Mouse (Mus musculus): ENCODE measurements around the gene Tcaf2. TPM values are rescaled to one million over a fixed set of nuclear protein-coding genes. Genes with fewer than 3 reads are reported as not detected.

The Tcaf2 gene
- polyA plus RNA-seq, 1 experiment = 1.2 TPM

DNA sequence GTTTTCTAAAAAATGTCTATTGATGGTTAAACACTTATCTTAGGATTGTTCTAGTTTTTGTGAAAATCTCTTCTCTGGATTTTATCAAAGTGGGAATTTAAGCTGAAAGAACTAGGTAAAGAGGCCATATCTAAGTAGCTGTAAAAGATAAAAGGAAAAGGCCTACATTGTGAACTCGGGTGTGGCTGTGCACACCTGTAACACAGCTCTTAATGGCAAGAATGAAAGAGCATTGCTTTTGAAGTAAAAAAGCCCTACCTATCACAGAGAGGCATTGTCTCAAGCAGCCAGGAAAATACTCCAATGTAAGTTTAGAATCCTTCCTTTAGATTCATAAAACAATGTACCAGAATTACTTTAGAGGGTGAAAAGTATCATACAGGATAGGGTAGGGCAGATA lies 26.7 kb upstream of the Tcaf2 start:
- Histone ChIP-seq H3K4me1 (ENCODE audit: control insufficient read depth, insufficient read depth, low read length) (no peaks in the 10 kb centered on the region), H3K27ac (ENCODE audit: insufficient read depth, low read depth, low read length) (no peak overlapping the region), H3K36me3 (ENCODE audit: control insufficient read depth, insufficient read depth, low read length) (peaks cover 3% of the 10 kb centered on the region), H3K27me3 (replicated peaks; ENCODE audit: control insufficient read depth, insufficient read depth, low read length) (no peaks in the 10 kb centered on the region), H3K4me3 (ENCODE audit: insufficient read depth, low read depth, low read length) (no peak overlapping the region)
- no peak for DNase-seq
- 80% methylated on average over 1 of the region's 1 CpGs for WGBS
- TF ChIP-seq POLR2A (IDR thresholded peaks at IDR 0.05; ENCODE audit: low read depth, low read length) = no peak
- TF ChIP-seq CTCF (conservative IDR thresholded peaks at IDR 0.05; ENCODE audit: insufficient read depth, insufficient read length, low read depth, low read length) = no peak

DNA sequence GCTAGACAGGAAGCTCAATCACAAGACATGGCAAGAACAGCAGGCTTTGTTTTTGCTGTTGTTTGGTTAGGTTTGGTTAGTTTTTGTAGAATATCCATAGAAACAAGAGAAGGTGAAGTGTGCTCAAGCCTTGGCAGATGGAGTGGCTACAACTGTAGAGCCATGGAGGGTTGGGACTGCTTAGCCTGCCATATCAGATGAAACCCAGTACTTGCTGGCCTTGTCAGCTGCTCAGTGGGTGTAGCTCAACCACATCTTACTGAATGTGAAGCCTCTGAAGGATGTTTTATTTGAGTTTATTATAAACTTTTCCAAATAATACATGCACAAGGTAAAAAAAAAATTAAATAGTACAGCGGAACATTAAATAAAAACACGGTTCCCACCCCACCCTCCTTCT lies 22.7 kb upstream of the Tcaf2 start:
- no peak for DNase-seq
- Histone ChIP-seq H3K36me3 (ENCODE audit: control insufficient read depth, insufficient read depth, low read length) (no peaks in the 10 kb centered on the region), H3K4me1 (ENCODE audit: control insufficient read depth, insufficient read depth, low read length) (no peaks in the 10 kb centered on the region), H3K27me3 (replicated peaks; ENCODE audit: control insufficient read depth, insufficient read depth, low read length) (no peaks in the 10 kb centered on the region), H3K27ac (ENCODE audit: insufficient read depth, low read depth, low read length) (no peak overlapping the region), H3K4me3 (ENCODE audit: insufficient read depth, low read depth, low read length) (no peak overlapping the region)
- TF ChIP-seq POLR2A (IDR thresholded peaks at IDR 0.05; ENCODE audit: low read depth, low read length) (no peak), CTCF (conservative IDR thresholded peaks at IDR 0.05; ENCODE audit: insufficient read depth, insufficient read length, low read depth, low read length) (no peak)
- WGBS = 97% methylated on average over 2 of the region's 2 CpGs

DNA sequence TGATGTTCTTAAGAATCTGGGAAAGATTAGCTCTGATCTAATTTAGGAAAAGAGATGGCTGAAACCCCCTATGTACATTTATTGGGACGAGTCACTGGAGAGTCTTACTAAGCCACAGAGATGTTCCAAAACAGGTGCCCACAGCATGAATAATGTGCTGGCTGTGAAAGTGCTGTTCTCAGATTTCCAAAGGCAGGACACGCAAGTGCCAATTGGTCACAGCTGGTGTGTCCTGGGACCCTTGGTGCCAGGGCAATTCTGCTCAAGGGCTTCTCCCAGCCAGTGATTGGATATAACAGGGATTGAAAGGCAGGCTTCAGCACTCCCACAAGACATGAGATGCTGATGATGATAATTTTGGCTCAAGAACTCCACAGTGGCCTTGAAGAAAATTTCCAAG lies 16.7 kb upstream of the Tcaf2 start:
- Histone ChIP-seq H3K27me3 (replicated peaks; ENCODE audit: control insufficient read depth, insufficient read depth, low read length) (no peaks in the 10 kb centered on the region), H3K36me3 (ENCODE audit: control insufficient read depth, insufficient read depth, low read length) (no peaks in the 10 kb centered on the region), H3K27ac (ENCODE audit: insufficient read depth, low read depth, low read length) (no peak overlapping the region), H3K4me1 (ENCODE audit: control insufficient read depth, insufficient read depth, low read length) (no peaks in the 10 kb centered on the region), H3K4me3 (ENCODE audit: insufficient read depth, low read depth, low read length) (no peak overlapping the region)
- no peak for DNase-seq
- WGBS = 32% methylated on average over 2 of the region's 2 CpGs
- no peak for TF ChIP-seq POLR2A (IDR thresholded peaks at IDR 0.05; ENCODE audit: low read depth, low read length)
- no peak for TF ChIP-seq CTCF (conservative IDR thresholded peaks at IDR 0.05; ENCODE audit: insufficient read depth, insufficient read length, low read depth, low read length)

DNA sequence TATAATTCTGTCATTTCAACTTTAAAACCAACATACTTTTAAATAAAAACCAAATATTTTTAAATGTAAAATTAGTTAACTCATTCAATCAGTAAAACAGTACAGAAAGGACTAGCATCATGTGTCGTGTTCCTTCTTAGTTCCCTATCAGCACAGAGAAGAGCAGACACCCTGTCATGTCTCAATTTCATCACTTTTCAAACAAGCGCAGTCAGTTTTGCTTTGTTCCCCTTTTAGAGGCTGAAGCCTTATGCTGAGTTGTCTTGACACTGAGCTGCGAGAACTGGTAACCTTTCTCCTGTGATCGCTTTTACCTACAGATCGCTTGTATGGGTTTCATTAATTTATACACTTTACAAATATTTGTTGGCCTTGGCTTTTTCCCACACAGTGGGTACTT lies 10.7 kb downstream of the Tcaf2 start:
- Histone ChIP-seq H3K27ac (ENCODE audit: insufficient read depth, low read depth, low read length) (no peak overlapping the region), H3K4me3 (ENCODE audit: insufficient read depth, low read depth, low read length) (no peak overlapping the region), H3K4me1 (ENCODE audit: control insufficient read depth, insufficient read depth, low read length) (no peaks in the 10 kb centered on the region), H3K36me3 (ENCODE audit: control insufficient read depth, insufficient read depth, low read length) (no peaks in the 10 kb centered on the region), H3K27me3 (replicated peaks; ENCODE audit: control insufficient read depth, insufficient read depth, low read length) (no peaks in the 10 kb centered on the region)
- no peak for DNase-seq
- TF ChIP-seq CTCF (conservative IDR thresholded peaks at IDR 0.05; ENCODE audit: insufficient read depth, insufficient read length, low read depth, low read length) = no peak
- no peak for TF ChIP-seq POLR2A (IDR thresholded peaks at IDR 0.05; ENCODE audit: low read depth, low read length)
- 94% methylated on average over 5 of the region's 5 CpGs for WGBS

DNA sequence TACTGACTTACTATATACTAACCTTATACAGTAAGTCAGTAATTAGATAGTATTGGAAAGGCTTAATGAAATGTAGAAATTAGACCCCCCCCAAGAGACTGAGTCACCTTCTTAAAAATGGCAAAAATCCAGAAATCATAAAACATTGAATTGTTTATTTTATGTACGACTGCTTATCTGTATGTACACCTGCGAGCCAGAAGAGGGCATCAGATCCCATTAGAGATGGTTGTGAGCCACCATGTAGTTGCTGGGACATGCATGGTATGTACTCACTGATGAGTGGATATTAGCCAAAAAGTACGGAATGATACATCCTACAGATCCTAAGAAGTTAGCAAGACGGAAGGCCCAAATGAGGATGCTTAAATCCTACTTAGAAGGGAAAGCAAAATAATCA lies 13.7 kb downstream of the Tcaf2 start:
- no peaks in the 10 kb centered on the region for H3K4me1 ChIP-seq (ENCODE audit: control insufficient read depth, insufficient read depth, low read length)
- H3K36me3 ChIP-seq (ENCODE audit: control insufficient read depth, insufficient read depth, low read length) = no peaks in the 10 kb centered on the region
- no peak overlapping the region for H3K27ac ChIP-seq (ENCODE audit: insufficient read depth, low read depth, low read length)
- no peak for TF ChIP-seq POLR2A (IDR thresholded peaks at IDR 0.05; ENCODE audit: low read depth, low read length)
- TF ChIP-seq CTCF (conservative IDR thresholded peaks at IDR 0.05; ENCODE audit: insufficient read depth, insufficient read length, low read depth, low read length) = no peak
- no peak for DNase-seq
- WGBS = 71% methylated on average over 4 of the region's 4 CpGs
- H3K4me3 ChIP-seq (ENCODE audit: insufficient read depth, low read depth, low read length) = no peak overlapping the region
- H3K27me3 ChIP-seq (replicated peaks; ENCODE audit: control insufficient read depth, insufficient read depth, low read length) = no peaks in the 10 kb centered on the region

DNA sequence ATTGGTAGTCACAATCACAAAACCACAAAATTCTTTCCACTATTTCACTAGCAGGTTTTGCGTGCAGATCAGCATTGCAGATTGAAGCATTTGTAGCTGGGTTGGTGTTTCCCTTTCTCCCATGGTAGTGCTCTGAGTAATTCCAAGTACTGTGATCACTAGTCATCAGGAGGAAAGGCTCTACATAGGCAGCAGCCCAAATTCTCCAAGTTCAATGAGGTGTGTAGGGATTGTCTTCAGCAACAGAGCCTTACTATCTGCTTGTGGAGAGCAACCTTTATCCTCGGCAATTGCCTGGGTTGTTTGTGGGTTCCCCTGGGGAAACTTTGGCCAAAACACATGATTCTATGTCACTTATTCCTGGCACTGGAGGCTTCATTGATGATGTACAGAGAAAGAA lies 28.1 kb downstream of the Tcaf2 start:
- Histone ChIP-seq H3K4me3 (ENCODE audit: insufficient read depth, low read depth, low read length) (no peak overlapping the region), H3K36me3 (ENCODE audit: control insufficient read depth, insufficient read depth, low read length) (no peaks in the 10 kb centered on the region), H3K27me3 (replicated peaks; ENCODE audit: control insufficient read depth, insufficient read depth, low read length) (no peaks in the 10 kb centered on the region), H3K27ac (ENCODE audit: insufficient read depth, low read depth, low read length) (no peak overlapping the region), H3K4me1 (ENCODE audit: control insufficient read depth, insufficient read depth, low read length) (no peaks in the 10 kb centered on the region)
- 65% methylated on average over 2 of the region's 2 CpGs for WGBS
- TF ChIP-seq POLR2A (IDR thresholded peaks at IDR 0.05; ENCODE audit: low read depth, low read length) = no peak
- TF ChIP-seq CTCF (conservative IDR thresholded peaks at IDR 0.05; ENCODE audit: insufficient read depth, insufficient read length, low read depth, low read length) = no peak
- DNase-seq = no peak

DNA sequence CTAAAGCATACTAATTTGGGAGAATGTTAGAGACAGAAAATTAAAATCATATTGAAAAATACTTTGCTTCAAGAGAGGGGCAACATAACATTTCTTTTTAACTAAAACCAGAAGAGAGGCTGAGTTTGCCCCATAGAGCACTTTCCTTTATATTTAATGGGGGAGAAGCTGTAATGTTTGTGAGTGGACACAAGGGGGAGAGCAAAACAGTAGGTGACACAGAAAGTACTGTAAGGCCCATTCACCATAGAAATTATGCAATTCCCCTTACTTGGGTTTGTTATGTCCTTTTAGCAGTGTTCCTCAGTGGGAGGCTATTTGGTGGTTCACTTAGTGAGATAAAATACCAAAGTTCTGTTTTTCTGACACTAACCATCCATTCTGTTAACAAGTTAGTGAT lies 32.8 kb downstream of the Tcaf2 start:
- DNase-seq = peak; percentile 34
- H3K27ac ChIP-seq (ENCODE audit: insufficient read depth, low read depth, low read length) = no peak overlapping the region
- no peak overlapping the region for H3K4me3 ChIP-seq (ENCODE audit: insufficient read depth, low read depth, low read length)
- H3K27me3 ChIP-seq (replicated peaks; ENCODE audit: control insufficient read depth, insufficient read depth, low read length) = no peaks in the 10 kb centered on the region
- TF ChIP-seq CTCF (conservative IDR thresholded peaks at IDR 0.05; ENCODE audit: insufficient read depth, insufficient read length, low read depth, low read length) = peak; percentile 21; the same call in 1 of the 2 replicates
- no peak for TF ChIP-seq POLR2A (IDR thresholded peaks at IDR 0.05; ENCODE audit: low read depth, low read length)
- no peaks in the 10 kb centered on the region for H3K36me3 ChIP-seq (ENCODE audit: control insufficient read depth, insufficient read depth, low read length)
- H3K4me1 ChIP-seq (ENCODE audit: control insufficient read depth, insufficient read depth, low read length) = no peaks in the 10 kb centered on the region

All from kidney, adult 2 months (tissue).